24 mouse cellular contexts compared by ENCODE assay signal in genomic region chr2:90976590-90976989, GRCm38 (mm10). TPM values are rescaled to one million over a fixed set of nuclear protein-coding genes. Genes with fewer than 3 reads are reported as not detected.
DNase-seq lines count a peak whose midpoint lies in the region; ATAC-seq lines count a peak whose summit lies in the region.
"Had no signal": no experiment of that assay in that cellular context is flagged by ENCODE, and none has a peak within 500 bp of the region (broad histone marks: within the 10 kb centered on the region; RNA-seq: fewer than 3 reads in every experiment).

No protein-coding gene starts in this region.

- H3K9me3 ChIP-seq in hindbrain, embryonic 15.5 days = no peaks in the 10 kb centered on the region
- no peaks in the 10 kb centered on the region for H3K9me3 ChIP-seq in hindbrain, embryonic 13.5 days
- H3K9me3 ChIP-seq in midbrain, embryonic 13.5 days = no peaks in the 10 kb centered on the region
- no peaks in the 10 kb centered on the region for H3K9me3 ChIP-seq in midbrain, embryonic 15.5 days
- H3K9me3 ChIP-seq: embryonic facial prominence, embryonic 12.5 days; embryonic facial prominence, embryonic 15.5 days; G1E; hindbrain, embryonic 12.5 days had no signal

- no peak overlapping the region for H3K27ac ChIP-seq in hindbrain, embryonic 15.5 days (replicated peaks)
- H3K27ac ChIP-seq in hindbrain, embryonic 13.5 days = no peak overlapping the region
- no peak overlapping the region for H3K27ac ChIP-seq in midbrain, embryonic 13.5 days
- H3K27ac ChIP-seq in midbrain, embryonic 15.5 days = no peak overlapping the region
- H3K27ac ChIP-seq: embryonic facial prominence, embryonic 12.5 days; embryonic facial prominence, embryonic 15.5 days; hindbrain, embryonic 12.5 days; hindbrain, postnatal 0 days had no signal

- H3K27me3 ChIP-seq in hindbrain, embryonic 15.5 days = no peaks in the 10 kb centered on the region
- no peaks in the 10 kb centered on the region for H3K27me3 ChIP-seq in hindbrain, embryonic 13.5 days
- no peaks in the 10 kb centered on the region for H3K27me3 ChIP-seq in midbrain, embryonic 13.5 days
- no peaks in the 10 kb centered on the region for H3K27me3 ChIP-seq in midbrain, embryonic 15.5 days (replicated peaks)
- H3K27me3 ChIP-seq: embryonic facial prominence, embryonic 12.5 days; embryonic facial prominence, embryonic 15.5 days; hindbrain, embryonic 12.5 days; Patski had no signal

- H3K36me3 ChIP-seq in hindbrain, embryonic 15.5 days = peaks cover 3% of the 10 kb centered on the region; the same call in 1 of the 2 replicates
- peaks cover 3% of the 10 kb centered on the region; the same call in 1 of the 2 replicates for H3K36me3 ChIP-seq in hindbrain, embryonic 13.5 days
- no peaks in the 10 kb centered on the region for H3K36me3 ChIP-seq in midbrain, embryonic 13.5 days
- H3K36me3 ChIP-seq in midbrain, embryonic 15.5 days (replicated peaks) = no peaks in the 10 kb centered on the region
- H3K36me3 ChIP-seq: embryonic facial prominence, embryonic 15.5 days; hindbrain, embryonic 12.5 days had no signal

- ATAC-seq in hindbrain, embryonic 15.5 days (ENCODE audit: low FRiP score, low read depth) = 0 out of 2 replicates have a peak, but pooled peaks have one; percentile 60
- no peak for ATAC-seq in hindbrain, embryonic 13.5 days (ENCODE audit: low FRiP score)
- 0 out of 2 replicates have a peak, but pooled peaks have one; percentile 34 for ATAC-seq in midbrain, embryonic 13.5 days
- ATAC-seq in midbrain, embryonic 15.5 days (replicated peaks) = no peak
- ATAC-seq in granulocyte monocyte progenitor cell, adult 5-6 weeks (replicated peaks; ENCODE audit: poor library complexity, severe bottlenecking) = no peak
- ATAC-seq: activated CD4-positive, CD25-positive, alpha-beta regulatory T cell, adult 4 months; CD4-positive, CD25-positive, alpha-beta regulatory T cell, adult 4 months; forebrain, embryonic 14.5 days; forebrain, postnatal 0 days; hindbrain, postnatal 0 days; inflammation-experienced regulatory T-cells, adult 6 months; intestine, embryonic 16.5 days; Patski had no signal

- 96% methylated on average over 2 of the region's 2 CpGs for WGBS in hindbrain, embryonic 15.5 days
- 81% methylated on average over 2 of the region's 2 CpGs for WGBS in hindbrain, embryonic 13.5 days
- 94% methylated on average over 2 of the region's 2 CpGs for WGBS in midbrain, embryonic 13.5 days
- 89% methylated on average over 2 of the region's 2 CpGs for WGBS in midbrain, embryonic 15.5 days

- DNase-seq in R1 (ENCODE audit: low read depth, low spot score) = peak; percentile 37
- DNase-seq in adrenal gland, postnatal 14 days = no peak
- DNase-seq: adrenal gland, postnatal 10 days; forebrain, postnatal 0 days; gastrocnemius, postnatal 36 days; heart, adult 11 months; kidney, adult 18-20 months had no signal

- H3K4me2 ChIP-seq in hindbrain, embryonic 15.5 days = no peak overlapping the region
- no peak overlapping the region for H3K4me2 ChIP-seq in hindbrain, embryonic 13.5 days
- no peak overlapping the region for H3K4me2 ChIP-seq in midbrain, embryonic 13.5 days (replicated peaks)
- no peak overlapping the region for H3K4me2 ChIP-seq in midbrain, embryonic 15.5 days
- H3K4me2 ChIP-seq: embryonic facial prominence, embryonic 12.5 days; embryonic facial prominence, embryonic 15.5 days; heart, embryonic 11.5 days; hindbrain, embryonic 12.5 days had no signal

- H3K9ac ChIP-seq in hindbrain, embryonic 15.5 days = no peak overlapping the region
- no peak overlapping the region for H3K9ac ChIP-seq in hindbrain, embryonic 13.5 days
- no peak overlapping the region for H3K9ac ChIP-seq in midbrain, embryonic 13.5 days (replicated peaks)
- no peak overlapping the region for H3K9ac ChIP-seq in midbrain, embryonic 15.5 days
- H3K9ac ChIP-seq: embryonic facial prominence, embryonic 12.5 days; embryonic facial prominence, embryonic 15.5 days; forebrain, postnatal 0 days; hindbrain, embryonic 12.5 days had no signal

- no peaks in the 10 kb centered on the region for H3K4me1 ChIP-seq in hindbrain, embryonic 15.5 days (replicated peaks)
- no peaks in the 10 kb centered on the region for H3K4me1 ChIP-seq in hindbrain, embryonic 13.5 days (replicated peaks)
- H3K4me1 ChIP-seq in midbrain, embryonic 13.5 days (replicated peaks) = no peaks in the 10 kb centered on the region
- no peaks in the 10 kb centered on the region for H3K4me1 ChIP-seq in midbrain, embryonic 15.5 days
- H3K4me1 ChIP-seq: embryonic facial prominence, embryonic 12.5 days; embryonic facial prominence, embryonic 15.5 days; hindbrain, embryonic 12.5 days had no signal

- no peak overlapping the region for H3K4me3 ChIP-seq in hindbrain, embryonic 15.5 days
- no peak overlapping the region for H3K4me3 ChIP-seq in hindbrain, embryonic 13.5 days
- H3K4me3 ChIP-seq in midbrain, embryonic 13.5 days (replicated peaks) = no peak overlapping the region
- no peak overlapping the region for H3K4me3 ChIP-seq in midbrain, embryonic 15.5 days
- H3K4me3 ChIP-seq: embryonic facial prominence, embryonic 12.5 days; embryonic facial prominence, embryonic 15.5 days; hindbrain, embryonic 12.5 days had no signal

RNA-seq across cellular contexts. Expression of gene Celf1, which starts 36.4 kb away (rescaled TPM):
- polyA plus RNA-seq in hindbrain, embryonic 15.5 days (2015; fragmentation: Nextera tagmentation; extraction: Ambion mirVana) = 94.7 and 103 TPM in 2 replicates
- polyA plus RNA-seq in hindbrain, embryonic 13.5 days (2015; fragmentation: Nextera tagmentation; extraction: Ambion mirVana) = 108 and 121 TPM in 2 replicates
- polyA plus RNA-seq in midbrain, embryonic 13.5 days (2015; fragmentation: Nextera tagmentation; extraction: Ambion mirVana) = 137 and 140 TPM in 2 replicates
- polyA plus RNA-seq in midbrain, embryonic 15.5 days (2015; fragmentation: Nextera tagmentation; extraction: Ambion mirVana) = 123 and 129 TPM in 2 replicates
- total RNA-seq in adrenal gland, postnatal 14 days (2021) = 89.9 and 97.9 TPM in 2 replicates
- total RNA-seq in granulocyte monocyte progenitor cell, adult 5-6 weeks (2014; fragmentation: Nextera tagmentation) = 42.2 and 46.0 TPM in 2 replicates
- 25.2 and 26.5 TPM in 2 replicates for total RNA-seq in granulocyte monocyte progenitor cell, adult 5-6 weeks (2017)

RNA-seq across cellular contexts. Expression of gene Rapsn, which starts 58.8 kb away (rescaled TPM):
- polyA plus RNA-seq in hindbrain, embryonic 15.5 days (2015; fragmentation: Nextera tagmentation; extraction: Ambion mirVana) = 0.83 and 0.89 TPM in 2 replicates
- 0.99 and 1.6 TPM in 2 replicates for polyA plus RNA-seq in hindbrain, embryonic 13.5 days (2015; fragmentation: Nextera tagmentation; extraction: Ambion mirVana)
- 0.48 and 0.54 TPM in 2 replicates for polyA plus RNA-seq in midbrain, embryonic 13.5 days (2015; fragmentation: Nextera tagmentation; extraction: Ambion mirVana)
- 0.61 and 1.2 TPM in 2 replicates for polyA plus RNA-seq in midbrain, embryonic 15.5 days (2015; fragmentation: Nextera tagmentation; extraction: Ambion mirVana)
- 1.4 and 2.4 TPM in 2 replicates for total RNA-seq in adrenal gland, postnatal 14 days (2021)
- total RNA-seq in granulocyte monocyte progenitor cell, adult 5-6 weeks (2014; fragmentation: Nextera tagmentation) = 1.5 and 8.2 TPM in 2 replicates
- total RNA-seq in granulocyte monocyte progenitor cell, adult 5-6 weeks (2017) = 0.39 TPM in 1 of 2 replicates, not detected in the other
- total RNA-seq: hindbrain, postnatal 0 days had no signal

Comparison
In these comparisons a context has a peak if more than half of its experiments do, and no peak if none do; other contexts are left out.
1. ATAC-seq: peak in hindbrain, embryonic 15.5 days (single experiment) and midbrain, embryonic 13.5 days (single experiment); none in hindbrain, embryonic 13.5 days (single experiment), midbrain, embryonic 15.5 days (single experiment) and granulocyte monocyte progenitor cell, adult 5-6 weeks (single experiment).